Mouse (Mus musculus) G1E (cell line): ENCODE measurements around the gene Cyp21a1. TPM values are rescaled to one million over a fixed set of nuclear protein-coding genes. Genes with fewer than 3 reads are reported as not detected.
A peak's percentile ranks its signal among the peaks of the same experiment; 100 is the strongest.
"Not testable (repeated sequence)": the region's sequence is repeated elsewhere in the genome, so short reads cannot be mapped to it uniquely, and the experiment has no call there.

Experiments
- ATAC-seq: 2 replicates; pipeline ENCODE4 v1.8.0; 2016; ENCODE audit warnings: mild to moderate bottlenecking; ENCODE audit not compliant: insufficient number of reproducible peaks, poor library complexity, low FRiP score, severe bottlenecking; ENCODE audit errors: extremely low read depth
- DNase-seq: peaks from one replicate; pipeline ENCODE4 v3.0.0; 2012; ENCODE audit warnings: low spot score
- H3K27me3 ChIP-seq: 2 replicates; pipeline ENCODE4 v1.6.1; 2012; ENCODE audit warnings: mild to moderate bottlenecking, low read length, inconsistent platforms; ENCODE audit not compliant: insufficient read depth
- H3K36me3 ChIP-seq: replicated peaks from 2 replicates; pipeline ENCODE3; 2012; ENCODE audit warnings: mild to moderate bottlenecking, inconsistent platforms
- H3K4me1 ChIP-seq: 2 replicates; pipeline ENCODE4 v1.6.1; 2012; ENCODE audit warnings: low read depth, low read length, inconsistent platforms, mixed read lengths; ENCODE audit not compliant: insufficient read depth
- H3K4me3 ChIP-seq: 2 replicates; pipeline ENCODE4 v1.5.1; 2012; ENCODE audit warnings: low read depth, mild to moderate bottlenecking, inconsistent platforms, low read length, moderate library complexity, mixed read lengths
- H3K9me3 ChIP-seq: replicated peaks from 2 replicates; pipeline ENCODE4 v1.6.1; 2012; ENCODE audit warnings: inconsistent platforms
- CTCF ChIP-seq: IDR thresholded peaks from 2 replicates; pipeline ENCODE4 v1.5.1; 2012; ENCODE audit warnings: low read depth, low read length, inconsistent platforms, mixed read lengths
- GATA1 ChIP-seq: IDR thresholded peaks from 2 replicates; pipeline ENCODE4 v1.6.1; 2012; ENCODE audit warnings: borderline replicate concordance, low read length, inconsistent platforms, mixed read lengths
- GATA2 ChIP-seq: IDR thresholded peaks from 2 replicates; pipeline ENCODE4 v1.6.1; 2012; ENCODE audit warnings: low read depth, low read length, inconsistent platforms, borderline replicate concordance
- POLR2AphosphoS5 ChIP-seq: IDR thresholded peaks from 2 replicates; pipeline ENCODE4 v1.6.1; 2012; ENCODE audit warnings: low read depth, low read length, inconsistent platforms; ENCODE audit not compliant: insufficient replicate concordance
- TAL1 ChIP-seq: conservative IDR thresholded peaks from 2 replicates; pipeline ENCODE4 v1.6.1; 2012; ENCODE audit warnings: low read depth, low read length, inconsistent platforms, mixed read lengths
- polyA plus RNA-seq: library from polyadenylated mRNA; stranded (reverse); fragments of >175 nt; gene quantifications from 2 replicates; pipeline ENCODE4 v1.2.3, GENCODE M21; 2012
- total RNA-seq, 2 experiments: library from RNA; stranded (forward) in 1 of 2; stranded (reverse) in 1 of 2; fragments of 200-1000 nt in 1 of 2; fragments of >200 nt in 1 of 2; fragmentation: Nextera tagmentation in 1 of 2; gene quantifications; 2 replicates each; pipeline ENCODE4 v1.2.3; 2014 to 2017

Gene Cyp21a1
- total RNA-seq (2014; fragmentation: Nextera tagmentation) (not detected in 2 replicates), total RNA-seq (2017) (not detected in 2 replicates), polyA plus RNA-seq (not detected in 2 replicates)

DNA sequence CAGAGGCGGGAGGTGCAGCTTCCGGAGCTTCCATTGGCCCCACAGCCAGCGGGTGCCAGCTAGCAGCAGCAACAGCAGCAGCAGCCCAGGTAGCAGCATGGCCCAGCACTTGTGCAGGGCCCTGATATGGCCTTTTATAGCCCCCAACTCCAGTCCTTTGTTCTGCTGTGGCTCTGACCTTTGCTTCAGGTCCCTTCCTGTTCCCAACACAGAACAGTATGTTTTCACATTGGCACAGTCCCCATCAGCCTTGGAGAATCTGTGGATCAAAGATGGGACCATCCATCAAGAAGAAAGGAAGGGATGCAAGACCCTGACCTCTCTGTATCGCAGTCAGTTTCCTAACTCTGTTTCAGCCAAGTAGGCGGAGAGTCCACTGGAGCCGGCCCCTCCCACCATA, at the start of gene Cyp21a1:
TSS of gene Cyp21a1 (minus strand) at position 261 of the 400 bp plus-strand sequence.
- not testable (repeated sequence) for H3K9me3 ChIP-seq, H3K27me3 ChIP-seq, DNase-seq, H3K36me3 ChIP-seq, H3K4me3 ChIP-seq, ATAC-seq, H3K4me1 ChIP-seq

DNA sequence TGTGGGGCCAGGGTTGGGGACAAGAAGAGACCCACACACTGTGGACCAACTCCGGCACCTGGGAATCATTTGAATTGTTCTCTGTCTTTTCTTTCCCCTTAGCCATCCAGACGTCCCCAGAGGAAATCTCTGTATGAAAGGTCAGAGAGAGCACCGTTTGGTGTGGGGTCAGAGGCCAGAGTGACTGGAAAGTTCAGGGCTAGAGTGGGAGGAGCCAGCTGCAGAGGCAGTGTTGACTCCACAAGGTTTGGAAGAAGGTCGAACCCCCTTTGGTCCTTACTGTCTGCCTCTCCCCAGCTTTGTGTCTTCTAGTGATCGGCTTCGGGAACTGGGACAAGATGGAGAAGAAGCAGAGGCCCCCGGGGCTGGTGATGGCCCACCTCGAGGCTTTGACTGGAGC, 49.1 kb upstream of the Cyp21a1 start:
- no peak for DNase-seq
- no peaks in the 10 kb centered on the region for H3K9me3 ChIP-seq
- no peaks in the 10 kb centered on the region for H3K27me3 ChIP-seq
- ATAC-seq, result no peak
- H3K4me3 ChIP-seq, result no peak overlapping the region
- peaks cover 79% of the 10 kb centered on the region for H3K36me3 ChIP-seq
- H3K4me1 ChIP-seq, result peaks cover 42% of the 10 kb centered on the region
- no peak for TF ChIP-seq GATA2
- no peak for TF ChIP-seq TAL1
- TF ChIP-seq CTCF, result no peak
- no peak for TF ChIP-seq GATA1
- TF ChIP-seq POLR2AphosphoS5, result no peak

DNA sequence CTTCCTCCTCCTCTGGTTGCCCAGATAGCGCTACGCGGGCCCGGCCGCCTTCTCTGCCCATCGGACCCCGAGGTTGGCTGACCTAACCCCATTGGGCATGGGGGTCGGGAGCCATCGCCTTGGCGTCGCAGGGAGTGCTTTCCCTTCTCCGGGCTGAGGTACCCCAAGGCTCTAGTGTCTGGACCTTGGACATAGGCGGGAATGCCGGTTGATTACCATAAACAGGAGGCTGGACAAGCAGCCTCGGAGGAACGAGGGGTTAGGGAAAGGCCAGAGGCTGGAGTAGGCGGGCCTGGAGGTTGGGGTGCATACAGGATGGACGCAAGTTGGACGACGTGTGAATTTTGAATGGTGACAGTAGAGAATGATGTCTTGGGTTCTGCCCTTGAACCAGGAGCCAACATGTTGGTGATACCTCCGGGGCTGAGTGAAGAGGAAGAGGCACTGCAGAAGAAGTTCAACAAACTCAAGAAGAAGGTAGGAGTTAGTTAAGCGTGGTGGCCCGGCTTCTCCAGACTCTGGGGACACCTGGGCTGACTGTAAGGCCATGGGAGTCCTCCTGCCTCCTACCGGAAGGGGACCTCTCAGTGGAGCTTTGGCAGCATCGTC, 46.3 kb upstream of the Cyp21a1 start:
- Histone ChIP-seq H3K27me3 (no peaks in the 10 kb centered on the region), H3K9me3 (no peaks in the 10 kb centered on the region), H3K4me3 (peak overlapping the region; percentile 82), H3K4me1 (peaks cover 53% of the 10 kb centered on the region), H3K36me3 (peaks cover 80% of the 10 kb centered on the region)
- ATAC-seq (no peak), DNase-seq (no peak)
- TF ChIP-seq TAL1 (no peak), CTCF (no peak), POLR2AphosphoS5 (no peak), GATA2 (no peak), GATA1 (no peak)

DNA sequence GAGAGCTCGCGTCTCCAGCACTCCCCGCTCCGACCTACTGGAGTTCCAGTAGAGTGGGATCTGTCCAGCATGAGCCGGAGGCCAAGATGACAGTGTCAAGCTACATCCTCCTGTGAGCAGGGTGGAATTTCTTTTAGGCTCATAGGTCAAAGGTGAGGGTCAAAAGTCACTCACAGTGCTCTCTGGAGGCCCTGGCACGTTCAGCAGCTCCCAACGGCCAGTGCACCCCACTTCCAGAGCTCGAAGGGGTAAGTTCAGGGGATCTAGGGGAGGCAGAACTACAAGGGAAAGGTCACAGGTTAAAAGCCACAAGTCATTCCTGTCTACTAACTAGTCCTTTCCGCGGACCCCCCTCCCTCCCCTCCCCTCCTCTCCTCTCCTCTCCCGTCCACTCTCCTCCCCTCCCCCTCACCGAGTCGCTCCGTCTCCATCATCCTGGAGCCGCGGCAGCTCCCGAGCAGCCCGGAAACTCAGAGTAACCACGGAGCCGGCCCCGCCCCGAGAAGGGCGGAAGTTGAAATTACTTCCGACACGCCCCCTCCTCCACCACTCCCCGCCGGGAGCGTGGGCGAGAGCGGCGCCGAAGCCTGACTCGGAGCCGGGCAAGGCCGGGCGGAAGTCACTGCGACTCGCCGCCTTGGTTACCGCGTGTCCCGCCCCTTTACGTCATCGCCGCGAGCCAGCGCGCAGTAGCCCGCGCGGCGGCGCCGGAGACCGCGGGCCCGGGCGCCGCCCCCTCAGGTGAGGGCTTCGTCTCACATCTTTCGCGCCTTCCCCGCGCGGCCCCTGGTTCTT, 45.6 kb upstream of the Cyp21a1 start, which contains the start of the genes Skiv2l and Nelfe:
TSS of gene Skiv2l (minus strand) at position 489 of the 795 bp plus-strand sequence.
TSS of gene Nelfe (plus strand) at position 670 of the 795 bp plus-strand sequence.
- ATAC-seq, result peak; percentile 90
- Histone ChIP-seq H3K9me3 (no peaks in the 10 kb centered on the region), H3K4me1 (peaks cover 53% of the 10 kb centered on the region), H3K36me3 (peaks cover 80% of the 10 kb centered on the region), H3K27me3 (no peaks in the 10 kb centered on the region), H3K4me3 (peak within 1 kb of the TSS; percentile 82)
- peak; percentile 92 for DNase-seq
- no peak for TF ChIP-seq GATA1
- no peak for TF ChIP-seq CTCF
- no peak for TF ChIP-seq GATA2
- TF ChIP-seq TAL1, result no peak
- no peak for TF ChIP-seq POLR2AphosphoS5

DNA sequence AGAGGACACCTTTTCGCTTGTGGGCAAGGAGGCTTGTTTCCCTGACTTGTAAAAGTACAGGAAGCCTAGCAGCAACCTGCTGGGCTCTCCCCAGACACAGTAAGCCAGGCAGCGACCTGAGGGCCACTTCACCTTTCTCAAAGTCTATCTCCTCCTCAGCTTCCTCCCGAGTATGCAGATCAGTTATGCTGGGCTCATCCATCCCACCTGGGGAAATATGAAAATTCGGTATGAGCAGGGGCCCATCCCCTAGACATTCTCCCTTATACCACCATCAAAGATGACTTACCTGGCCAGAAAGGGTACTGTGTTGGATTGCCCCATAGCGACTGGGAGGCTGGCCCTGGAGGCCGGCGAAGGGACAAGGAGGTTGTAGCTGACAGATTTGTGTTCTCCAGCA, 43.3 kb upstream of the Cyp21a1 start:
- H3K36me3 ChIP-seq, result peaks cover 80% of the 10 kb centered on the region
- no peak for TF ChIP-seq TAL1
- no peak for TF ChIP-seq CTCF
- no peak for TF ChIP-seq GATA2
- no peak for TF ChIP-seq POLR2AphosphoS5
- TF ChIP-seq GATA1, result no peak
- H3K4me1 ChIP-seq, result peaks cover 47% of the 10 kb centered on the region
- H3K27me3 ChIP-seq, result no peaks in the 10 kb centered on the region
- no peaks in the 10 kb centered on the region for H3K9me3 ChIP-seq
- no peak for ATAC-seq
- no peak overlapping the region for H3K4me3 ChIP-seq
- DNase-seq, result no peak

DNA sequence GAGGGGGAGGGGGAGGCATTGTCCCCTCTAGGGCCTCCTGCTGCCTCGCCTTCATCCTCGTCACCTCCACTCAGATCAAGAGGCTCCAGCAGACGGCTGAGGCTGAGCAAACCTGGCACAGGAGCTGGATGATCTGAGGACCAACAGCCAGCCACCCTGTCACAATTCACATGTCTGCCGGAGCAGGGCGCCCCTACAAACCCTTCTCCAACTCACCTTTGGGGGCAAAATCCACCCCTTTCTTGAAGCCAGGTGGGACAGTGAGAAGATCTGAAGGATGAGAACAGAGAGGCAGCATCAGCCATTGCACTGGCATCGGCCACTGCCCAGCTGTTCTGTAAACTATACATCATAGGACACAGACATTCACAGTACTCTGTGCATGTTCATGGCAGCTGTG, 42.8 kb upstream of the Cyp21a1 start:
- Histone ChIP-seq H3K4me1 (peaks cover 44% of the 10 kb centered on the region), H3K4me3 (no peak overlapping the region), H3K27me3 (no peaks in the 10 kb centered on the region), H3K9me3 (no peaks in the 10 kb centered on the region), H3K36me3 (peaks cover 80% of the 10 kb centered on the region)
- DNase-seq (no peak), ATAC-seq (no peak)
- TF ChIP-seq CTCF (no peak), TAL1 (no peak), GATA2 (no peak), POLR2AphosphoS5 (no peak), GATA1 (no peak)
